Mouse (Mus musculus) T-helper 1 cell (primary cell): ENCODE results near the gene Gpr33.

Experiments
- in situ Hi-C: fragments of 300-600 bp; cut with MboI, MseI; formaldehyde crosslinking; loops from one replicate; pipeline ENCODE4 v1.15.1; 2025; ENCODE audit warnings: high pct_unique_total_duplicates

The Gpr33 gene

GRCm38 (mm10) chr12:52027963-52028362 lies at the start of gene Gpr33:
Gpr33 (minus strand) TSS chr12:52028063.
- in situ Hi-C loops = loop anchor here (25.0 kb wide), 1 partner anchor 809 kb away; no protein-coding TSS in a partner anchor

GRCm38 (mm10) chr12:52049324-52049723 lies 21.5 kb upstream of the Gpr33 start:
- in situ Hi-C loops = loop anchor here (25.0 kb wide), 1 partner anchor 788 kb away; no protein-coding TSS in a partner anchor

GRCm38 (mm10) chr12:52046371-52046770 lies 18.5 kb upstream of the Gpr33 start:
- in situ Hi-C loops = loop anchor here (25.0 kb wide), 1 partner anchor 791 kb away; no protein-coding TSS in a partner anchor

- in situ Hi-C loops = loop anchor here (25.0 kb wide), 1 partner anchor 794 kb away; no protein-coding TSS in a partner anchor
Observed at GRCm38 (mm10) chr12:52042818-52043336, 15.0 kb upstream of the Gpr33 start.

GRCm38 (mm10) chr12:52038352-52038751 lies 10.5 kb upstream of the Gpr33 start:
- in situ Hi-C loops = loop anchor here (25.0 kb wide), 1 partner anchor 799 kb away; no protein-coding TSS in a partner anchor

- in situ Hi-C loops = loop anchor here (25.0 kb wide), 1 partner anchor 802 kb away; no protein-coding TSS in a partner anchor
Observed at GRCm38 (mm10) chr12:52034956-52035355, 7.1 kb upstream of the Gpr33 start.

- in situ Hi-C loops = loop anchor here (25.0 kb wide), 1 partner anchor 805 kb away; no protein-coding TSS in a partner anchor
Observed at GRCm38 (mm10) chr12:52032276-52032675, 4.4 kb upstream of the Gpr33 start.

- in situ Hi-C loops = no loop called here
Observed at GRCm38 (mm10) chr12:52014494-52015029, 13.3 kb downstream of the Gpr33 start.

GRCm38 (mm10) chr12:52014044-52014443 lies 13.8 kb downstream of the Gpr33 start:
- in situ Hi-C loops = no loop called here

- in situ Hi-C loops = no loop called here
Observed at GRCm38 (mm10) chr12:52013274-52013673, 14.6 kb downstream of the Gpr33 start.

- in situ Hi-C loops = no loop called here
Observed at GRCm38 (mm10) chr12:52012159-52012558, 15.7 kb downstream of the Gpr33 start.

GRCm38 (mm10) chr12:52010630-52010961 lies 17.3 kb downstream of the Gpr33 start:
- in situ Hi-C loops = no loop called here

GRCm38 (mm10) chr12:52009928-52010629 lies 17.8 kb downstream of the Gpr33 start:
- in situ Hi-C loops = loop anchor here (10.0 kb wide), 3 partner anchors 185 to 495 kb away; partner anchors contain the start of genes Arhgap5 and Hectd1

- in situ Hi-C loops = loop anchor here (10.0 kb wide), 3 partner anchors 182 to 498 kb away; partner anchors contain the start of genes Arhgap5 and Hectd1
Observed at GRCm38 (mm10) chr12:52006633-52006994, 21.2 kb downstream of the Gpr33 start.

GRCm38 (mm10) chr12:52005877-52006632 lies 21.8 kb downstream of the Gpr33 start, which contains the start of gene Dtd2:
Dtd2 (minus strand) TSS chr12:52006501.
- in situ Hi-C loops = loop anchor here (10.0 kb wide), 3 partner anchors 181 to 499 kb away; partner anchors contain the start of genes Arhgap5 and Hectd1

GRCm38 (mm10) chr12:52002746-52003145 lies 25.1 kb downstream of the Gpr33 start:
- in situ Hi-C loops = loop anchor here (10.0 kb wide), 3 partner anchors 178 to 502 kb away; partner anchors contain the start of genes Arhgap5 and Hectd1

- in situ Hi-C loops = loop anchor here (10.0 kb wide), 3 partner anchors 177 to 503 kb away; partner anchors contain the start of genes Arhgap5 and Hectd1
Observed at GRCm38 (mm10) chr12:52001544-52001943, 26.3 kb downstream of the Gpr33 start.

GRCm38 (mm10) chr12:51998366-51998932 lies 29.4 kb downstream of the Gpr33 start:
- in situ Hi-C loops = no loop called here

- in situ Hi-C loops = no loop called here
Observed at GRCm38 (mm10) chr12:51995738-51996536, 31.9 kb downstream of the Gpr33 start.

- in situ Hi-C loops = no loop called here
Observed at GRCm38 (mm10) chr12:51990629-51991028, 37.2 kb downstream of the Gpr33 start.
